In genomic region chr1:159396515-159396914, GRCm38 (mm10) we compare ENCODE assay signal across 8 mouse cellular contexts.
DNase-seq lines count a peak whose midpoint lies in the region; ATAC-seq and TF ChIP-seq lines count a peak whose summit lies in the region.

No protein-coding gene starts in this region.

- H3K4me2 ChIP-seq in forebrain, postnatal 0 days (ENCODE audit: low read depth): peak overlapping the region; percentile 36
- H3K4me2 ChIP-seq in limb, embryonic 15.5 days: peak overlapping the region; percentile 44

- DNase-seq in thymus, adult 2 months: peak; percentile 53
- no peak for DNase-seq in thymus, adult 18-20 months
- peak; percentile 34 to 54 for DNase-seq in cerebellum, adult 2 months
- peak; percentile 85 for DNase-seq in forebrain, postnatal 0 days
- DNase-seq in hindlimb bud, embryonic 11.5 days (ENCODE audit: extremely low spot score, low read depth, low spot score): peak; percentile 42
- peak; percentile 1 to 25 for DNase-seq in natural killer cell, adult 2 months (ENCODE audit: low spot score in 2 of 2)
- peak; percentile 26 to 32 for DNase-seq in thymus, postnatal 36 days

- no peaks in the 10 kb centered on the region for H3K9me3 ChIP-seq in forebrain, postnatal 0 days (ENCODE audit: low read length)
- H3K9me3 ChIP-seq in limb, embryonic 15.5 days: no peaks in the 10 kb centered on the region

- no peak overlapping the region for H3K4me3 ChIP-seq in thymus, adult 2 months (ENCODE audit: control insufficient read depth, insufficient read depth, low read length)
- peak overlapping the region; percentile 16 for H3K4me3 ChIP-seq in cerebellum, adult 2 months (replicated peaks; ENCODE audit: insufficient read depth, low read depth, low read length)
- no peak overlapping the region for H3K4me3 ChIP-seq in forebrain, postnatal 0 days (ENCODE audit: low read depth, low read length)
- H3K4me3 ChIP-seq in limb, embryonic 15.5 days: peak overlapping the region; percentile 24

- no peaks in the 10 kb centered on the region for H3K27me3 ChIP-seq in thymus, adult 2 months (ENCODE audit: control insufficient read depth, insufficient read depth, low read length)
- no peaks in the 10 kb centered on the region for H3K27me3 ChIP-seq in cerebellum, adult 2 months (ENCODE audit: control insufficient read depth, insufficient read depth, low read length)
- no peaks in the 10 kb centered on the region for H3K27me3 ChIP-seq in forebrain, postnatal 0 days (ENCODE audit: insufficient read depth, low read length)
- no peaks in the 10 kb centered on the region; the same call in 1 of the 2 replicates for H3K27me3 ChIP-seq in limb, embryonic 15.5 days

- H3K9ac ChIP-seq in forebrain, postnatal 0 days: no peak overlapping the region
- H3K9ac ChIP-seq in limb, embryonic 15.5 days: no peak overlapping the region

- ATAC-seq in forebrain, postnatal 0 days: peak; percentile 70
- ATAC-seq in limb, embryonic 15.5 days (ENCODE audit: insufficient number of reproducible peaks, low FRiP score, low TSS enrichment, low read depth): no peak

- H3K36me3 ChIP-seq in thymus, adult 2 months (ENCODE audit: control insufficient read depth, insufficient read depth, low read length): no peaks in the 10 kb centered on the region
- H3K36me3 ChIP-seq in forebrain, postnatal 0 days (ENCODE audit: insufficient read depth): no peaks in the 10 kb centered on the region
- no peaks in the 10 kb centered on the region for H3K36me3 ChIP-seq in limb, embryonic 15.5 days

- 0 out of 2 replicates have a peak, but pooled peaks cover 3% of the 10 kb centered on the region for H3K4me1 ChIP-seq in thymus, adult 2 months (replicated peaks; ENCODE audit: control insufficient read depth, insufficient read depth, low read length)
- peaks cover 13% of the 10 kb centered on the region; the same call in 1 of the 2 replicates for H3K4me1 ChIP-seq in cerebellum, adult 2 months (ENCODE audit: control insufficient read depth, insufficient read depth, low read length)
- no peaks in the 10 kb centered on the region for H3K4me1 ChIP-seq in forebrain, postnatal 0 days (ENCODE audit: insufficient read depth)
- peaks cover 13% of the 10 kb centered on the region for H3K4me1 ChIP-seq in limb, embryonic 15.5 days

- TF ChIP-seq POLR2A in thymus, adult 2 months (IDR thresholded peaks at IDR 0.05; ENCODE audit: control insufficient read depth, extremely low read depth, insufficient read depth, low read length, poor library complexity): no peak
- no peak for TF ChIP-seq POLR2A in cerebellum, adult 2 months (IDR thresholded peaks at IDR 0.05; ENCODE audit: borderline replicate concordance, insufficient read depth, low read length)

- TF ChIP-seq CTCF in thymus, adult 2 months (IDR thresholded peaks at IDR 0.05; ENCODE audit: borderline replicate concordance, control insufficient read depth, extremely low read depth, insufficient read depth, low read length, poor library complexity): peak; percentile 47; the same call in 1 of the 2 replicates
- TF ChIP-seq CTCF in cerebellum, adult 2 months (IDR thresholded peaks at IDR 0.05; ENCODE audit: borderline replicate concordance, insufficient read depth, low read depth, low read length): peak; percentile 76
- peak; percentile 86 for TF ChIP-seq CTCF in forebrain, postnatal 0 days (IDR thresholded peaks at IDR 0.05; ENCODE audit: low read depth)

- no peak overlapping the region for H3K27ac ChIP-seq in thymus, adult 2 months (ENCODE audit: control insufficient read depth, insufficient read depth, low read length)
- no peak overlapping the region for H3K27ac ChIP-seq in cerebellum, adult 2 months (ENCODE audit: insufficient read depth, low read length)
- no peak overlapping the region for H3K27ac ChIP-seq in forebrain, postnatal 0 days (ENCODE audit: low read depth, low read length)
- no peak overlapping the region for H3K27ac ChIP-seq in limb, embryonic 15.5 days

- 11% methylated on average over 9 of the region's 9 CpGs for WGBS in thymus, adult 2 months
- 3% methylated on average over 9 of the region's 9 CpGs for WGBS in cerebellum, adult 2 months
- 5% methylated on average over 9 of the region's 9 CpGs for WGBS in forebrain, postnatal 0 days
- 4% methylated on average over 9 of the region's 9 CpGs for WGBS in limb, embryonic 15.5 days

Comparison
In these comparisons a context has a peak if more than half of its experiments do, and no peak if none do; other contexts are left out.
1. DNase-seq: peak in thymus, adult 2 months (single experiment), cerebellum, adult 2 months (2 of 2), forebrain, postnatal 0 days (single experiment), hindlimb bud, embryonic 11.5 days (single experiment), natural killer cell, adult 2 months (2 of 2) and thymus, postnatal 36 days (2 of 2); none in thymus, adult 18-20 months (0 of 2).
2. H3K4me3 ChIP-seq: peak in cerebellum, adult 2 months (single experiment) and limb, embryonic 15.5 days (single experiment); none in thymus, adult 2 months (single experiment) and forebrain, postnatal 0 days (single experiment).
3. Peak in every context shown above with its lines, with median percentiles within 50 percentile points of each other: CTCF ChIP-seq.